Mouse (Mus musculus) layer of hippocampus, adult 8-10 months (tissue): ENCODE results near the gene Gna14. TPM values are rescaled to one million over a fixed set of nuclear protein-coding genes. Genes with fewer than 3 reads are reported as not detected.

Experiments
- DNase-seq, 2 experiments: peaks; one replicate each; pipeline ENCODE4 v3.0.0; 2022; ENCODE audit warnings: low spot score in 2 of 2
- total RNA-seq, 4 experiments: library from RNA; stranded (reverse); gene quantifications; 2 replicates each; pipeline ENCODE4 v1.2.4; 2022

Gna14 gene
- total RNA-seq, 4 experiments from 2014 or later: 1.3 to 2.3 (median 1.6) TPM

DNA sequence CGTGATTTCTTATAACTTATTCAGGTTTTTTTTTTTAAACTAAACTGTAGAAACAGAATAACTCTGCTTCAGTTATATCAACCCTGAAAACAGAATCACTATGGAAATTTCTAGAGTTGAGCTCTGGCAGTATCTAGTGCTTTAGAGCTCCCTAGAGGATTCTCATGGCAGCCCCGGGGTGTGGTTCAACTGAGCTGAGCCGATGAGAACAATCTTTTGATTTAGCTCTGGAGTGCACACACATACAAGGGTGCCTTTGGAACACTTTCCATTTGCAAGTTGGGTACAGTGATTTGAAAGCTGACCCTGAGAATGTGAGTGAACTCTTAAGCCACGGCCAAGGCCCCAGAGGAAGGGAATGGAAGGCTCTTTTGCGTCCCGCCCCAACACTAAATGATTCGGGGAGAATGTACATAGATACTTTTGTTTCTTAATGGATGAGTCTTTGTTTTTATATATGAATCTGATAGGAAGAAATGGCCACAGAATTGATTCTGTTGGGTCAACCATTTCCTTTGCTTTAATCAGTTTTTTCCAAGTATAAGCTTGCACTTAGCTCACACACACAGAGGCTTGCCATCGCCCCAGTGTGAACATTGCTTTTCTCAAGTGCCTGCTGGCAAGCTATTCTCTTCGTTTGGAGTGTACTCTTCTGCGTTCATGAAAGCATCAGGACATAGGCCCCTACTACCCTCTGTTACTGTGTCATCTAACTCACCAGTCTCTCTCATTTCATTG, 75.0 kb downstream of the Gna14 start:
- no peak for DNase-seq

DNA sequence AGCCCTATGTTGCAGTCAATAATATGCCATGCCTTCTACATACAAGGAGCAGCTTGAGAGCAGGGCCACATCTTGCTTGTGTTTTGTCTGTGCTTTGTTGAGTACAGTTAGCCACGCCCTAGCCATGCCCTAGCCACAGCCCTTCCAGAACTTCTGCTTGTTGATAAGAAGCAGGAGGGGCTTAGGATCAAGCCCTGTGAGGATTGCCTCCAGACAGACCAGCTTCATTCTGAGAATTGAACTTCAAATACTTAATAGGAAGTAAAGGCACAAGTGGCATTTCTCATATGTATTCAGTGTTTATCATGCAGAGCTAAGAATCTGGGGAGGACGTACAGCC, 75.5 kb downstream of the Gna14 start:
- no peak for DNase-seq

DNA sequence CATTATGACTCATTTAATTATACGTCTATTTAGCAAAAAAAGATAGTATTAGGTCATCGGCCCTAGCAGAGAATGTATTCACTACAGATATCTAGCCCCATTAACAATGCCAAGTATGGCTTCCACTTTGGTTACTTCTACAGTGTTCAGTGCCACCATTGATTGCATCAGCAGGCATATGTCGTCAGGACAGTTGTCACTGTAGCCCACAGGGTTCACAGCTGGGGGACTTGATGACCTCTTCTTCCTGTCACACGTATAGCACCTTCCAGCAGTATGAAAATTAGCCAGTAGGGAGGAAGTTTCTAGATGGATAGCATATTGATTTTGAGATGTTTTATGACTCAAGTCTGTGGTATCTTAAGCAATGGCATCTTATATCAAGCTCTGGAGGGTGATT, 78.6 kb downstream of the Gna14 start:
- no peak for DNase-seq

DNA sequence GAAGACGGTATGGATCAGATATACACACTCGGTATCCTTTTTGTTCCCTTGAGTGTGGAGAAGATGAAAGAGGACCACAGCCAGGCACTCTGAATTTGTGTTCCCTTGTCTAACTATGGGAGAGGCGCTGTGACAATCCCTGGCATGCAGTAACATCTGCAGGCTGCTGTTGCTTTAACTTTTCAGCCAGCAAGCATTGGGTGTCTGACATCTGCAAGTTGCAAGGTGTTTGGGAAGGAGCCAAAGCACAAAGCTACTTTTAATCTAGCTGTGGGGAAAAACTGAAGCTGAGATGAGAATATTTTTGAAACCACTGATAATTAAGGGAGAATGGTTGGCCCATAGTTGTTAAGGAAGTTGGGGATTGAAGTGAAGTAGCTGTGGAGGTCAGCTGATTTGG, 83.0 kb downstream of the Gna14 start:
- no peak for DNase-seq

DNA sequence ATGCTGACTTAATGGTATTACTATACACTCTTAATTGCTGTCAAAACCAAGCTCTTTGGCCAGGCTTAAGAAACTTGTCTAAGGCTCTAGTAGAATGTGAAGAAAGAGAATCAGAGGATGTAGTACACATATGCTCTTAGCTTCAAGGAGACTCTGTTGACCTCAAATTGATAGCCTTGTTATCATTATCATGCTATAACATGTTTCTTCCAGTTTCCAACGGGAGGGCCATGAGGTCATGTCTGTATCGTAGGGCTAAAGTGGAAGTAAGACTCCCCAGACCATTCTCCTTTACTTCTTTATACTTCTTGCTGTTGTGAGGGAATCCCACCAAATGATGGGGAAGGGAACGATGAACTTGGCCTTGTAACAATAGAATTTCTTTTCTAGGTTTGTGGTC, 85.0 kb downstream of the Gna14 start:
- no peak for DNase-seq

DNA sequence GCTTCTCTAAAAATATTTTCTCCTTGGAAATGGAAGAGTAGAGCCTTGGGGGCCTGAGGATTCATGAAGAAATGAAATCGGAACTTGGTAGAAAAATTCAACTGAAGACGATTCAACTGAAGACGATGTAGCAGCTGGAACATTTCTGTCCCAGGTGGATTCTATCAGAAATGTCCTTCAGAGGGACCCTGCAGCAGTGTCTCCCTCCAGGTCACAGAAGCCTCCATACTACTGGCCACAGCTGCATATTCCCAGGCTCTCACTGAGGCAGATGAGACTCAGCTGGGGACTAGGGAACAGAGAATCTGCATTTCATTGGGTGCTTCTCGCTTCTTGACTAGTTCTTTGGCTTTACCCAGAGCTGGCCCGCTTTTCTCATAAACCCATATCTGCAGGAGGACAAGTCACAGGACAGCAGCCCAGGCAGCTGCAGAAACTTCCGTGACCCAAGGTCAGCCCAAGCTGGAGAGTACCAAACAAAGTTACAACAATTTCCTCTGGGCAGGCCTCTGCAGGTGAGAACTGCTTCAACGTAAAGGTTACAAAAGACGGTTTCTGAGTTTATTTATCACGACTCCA, 90.8 kb downstream of the Gna14 start:
- DNase-seq: no peak

DNA sequence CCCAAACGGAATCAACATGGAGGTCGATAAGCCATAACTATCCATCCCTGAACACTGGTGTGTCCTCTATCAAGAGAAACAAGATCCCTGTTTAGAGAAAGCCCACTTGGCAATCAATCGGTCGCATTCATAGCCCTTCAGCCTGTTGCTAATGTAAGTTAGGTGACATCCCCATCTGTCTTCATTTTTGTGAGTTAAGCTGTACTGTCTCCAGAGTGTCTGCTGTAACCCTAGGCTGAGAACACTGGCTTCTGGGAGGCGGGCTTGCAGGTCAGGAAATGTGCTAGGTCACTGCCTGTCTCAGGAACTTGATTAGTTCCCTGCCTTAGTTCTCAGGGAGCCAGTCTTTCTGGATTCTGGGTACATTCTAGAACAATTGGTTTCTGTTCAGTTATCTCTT, 91.5 kb downstream of the Gna14 start:
- no peak for DNase-seq

DNA sequence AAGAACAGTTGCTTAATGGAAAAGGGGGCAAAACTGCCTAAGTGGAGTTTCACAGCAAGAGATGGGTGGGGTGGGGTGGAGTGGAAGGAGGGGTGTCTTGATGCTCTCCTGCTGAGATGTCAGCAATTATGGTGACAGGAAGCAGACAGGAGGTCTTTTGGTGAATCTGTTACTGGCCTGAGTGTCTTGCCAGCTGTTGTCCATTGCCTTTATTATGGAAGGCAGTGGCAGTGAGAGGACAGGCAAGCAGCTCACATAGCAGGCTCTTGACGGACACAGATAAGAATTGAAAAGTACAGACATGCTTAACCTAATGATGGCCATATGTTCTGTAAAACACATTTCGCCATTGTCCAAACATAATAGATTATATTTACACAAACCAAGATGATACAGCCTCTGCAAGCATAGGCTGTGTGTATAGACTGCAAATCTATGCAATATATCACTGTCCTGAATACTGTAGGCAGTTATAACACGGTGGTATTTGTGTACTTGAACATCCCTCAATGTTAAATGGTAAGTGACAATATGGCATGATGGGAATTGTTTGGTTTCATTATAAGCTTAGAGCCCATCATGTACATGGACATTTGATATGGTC, 92.8 kb downstream of the Gna14 start:
- DNase-seq: no peak

DNA sequence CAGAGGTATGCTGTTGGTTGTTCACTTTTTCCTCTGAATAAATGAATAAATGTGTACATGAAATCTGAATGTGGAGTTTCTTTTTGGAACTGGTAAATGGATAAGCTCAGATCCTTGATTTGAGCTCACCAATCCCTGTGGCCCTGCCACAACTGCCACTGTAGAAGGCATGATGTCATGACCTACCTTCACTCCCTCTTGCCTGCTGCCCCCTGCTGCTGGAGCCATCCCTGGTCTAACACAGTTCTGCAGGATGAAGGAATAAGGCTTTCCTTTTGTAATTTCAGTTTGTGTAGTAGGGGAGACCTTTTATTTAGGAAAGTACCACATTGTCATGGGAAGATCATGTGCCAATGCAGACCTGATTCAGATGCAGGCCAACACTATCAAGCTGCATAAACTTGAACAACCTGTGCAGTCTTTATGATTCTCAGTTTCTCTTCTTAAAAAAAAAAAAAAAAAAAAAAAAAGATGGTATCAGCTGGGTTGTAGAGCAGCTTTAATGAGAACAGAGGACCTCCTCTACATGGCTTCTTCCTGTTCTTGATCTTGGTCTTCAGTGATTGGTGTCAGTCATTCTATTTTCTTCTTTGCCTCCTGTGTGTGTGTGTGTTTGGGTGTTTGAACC, 93.8 kb downstream of the Gna14 start:
- no peak for DNase-seq

DNA sequence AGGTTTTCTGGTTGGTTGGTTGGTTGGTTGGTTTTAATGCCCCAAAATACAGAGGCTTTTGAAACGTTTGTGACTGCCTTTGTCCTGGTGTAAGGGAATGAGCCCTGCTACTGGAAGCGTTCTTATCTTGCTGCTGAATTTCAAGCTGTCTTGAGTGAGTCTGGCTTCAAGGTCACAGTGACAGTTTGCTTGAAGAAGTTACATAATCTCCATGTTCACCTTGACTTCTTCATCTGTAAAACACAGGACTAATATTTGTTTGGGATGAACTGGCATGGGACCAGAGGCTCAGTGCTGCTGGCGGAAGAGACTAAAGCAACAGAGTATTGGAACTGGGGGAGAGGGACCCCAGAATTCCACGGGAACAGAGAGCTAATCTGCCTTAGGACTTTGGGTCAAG, 94.4 kb downstream of the Gna14 start:
- no peak for DNase-seq

DNA sequence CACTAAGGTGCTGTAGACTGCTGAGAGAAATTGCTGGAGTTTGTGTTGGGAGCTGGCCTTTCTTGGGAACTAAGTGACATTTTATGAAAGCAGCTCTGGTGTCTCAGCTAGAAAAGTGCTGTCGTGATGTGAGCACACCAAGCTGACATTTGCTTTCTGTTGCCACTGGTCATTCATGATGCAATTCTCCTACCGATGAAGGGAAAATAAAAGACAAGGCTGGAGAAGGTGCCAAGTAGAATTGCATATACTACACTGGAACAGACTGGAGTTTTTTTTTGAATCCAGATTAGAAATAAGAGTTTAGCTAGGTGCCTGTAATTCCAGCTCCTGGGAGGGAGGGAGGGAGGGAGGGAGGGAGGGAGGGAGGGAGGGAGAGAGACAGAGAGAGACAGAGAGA, 98.7 kb downstream of the Gna14 start:
- no peak for DNase-seq

DNA sequence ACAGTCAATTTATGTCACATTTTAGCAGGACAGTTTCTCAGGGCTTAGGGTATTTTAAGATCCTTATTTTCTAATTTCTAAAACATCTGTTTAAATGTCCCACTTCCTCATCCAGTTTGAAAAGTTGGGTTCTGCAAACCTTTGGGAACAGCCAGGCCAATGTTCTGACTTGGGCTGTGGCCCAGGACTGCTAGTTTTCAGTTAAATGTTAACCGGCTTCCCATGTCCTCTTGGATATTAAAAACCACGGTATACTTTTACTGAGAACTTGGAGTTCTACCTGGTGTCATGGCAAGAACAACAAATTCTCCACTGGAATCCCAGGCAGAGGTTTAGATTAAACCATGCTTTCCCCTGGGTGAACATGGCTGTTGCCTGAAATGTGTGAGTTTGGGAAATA, 102.9 kb downstream of the Gna14 start:
- DNase-seq: no peak

DNA sequence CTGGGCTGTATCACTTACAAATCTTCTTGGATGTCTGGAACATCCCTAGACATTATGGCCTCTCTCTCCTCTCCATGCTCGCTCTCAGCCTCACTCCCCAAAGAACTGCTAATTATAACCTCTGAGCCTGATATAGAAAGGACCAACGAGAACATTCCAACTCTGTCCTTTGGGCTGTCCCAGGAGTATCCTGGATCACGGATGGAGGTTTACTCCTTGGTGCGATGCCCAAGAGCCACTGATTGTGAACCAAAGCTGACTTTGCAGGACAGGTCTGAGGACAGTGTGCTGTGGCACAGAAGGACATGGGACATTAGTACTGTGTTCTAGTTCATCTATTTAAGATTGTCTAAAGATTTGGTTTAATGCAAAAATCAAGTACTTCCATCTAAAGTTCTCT, 108.1 kb downstream of the Gna14 start:
- DNase-seq: no peak

DNA sequence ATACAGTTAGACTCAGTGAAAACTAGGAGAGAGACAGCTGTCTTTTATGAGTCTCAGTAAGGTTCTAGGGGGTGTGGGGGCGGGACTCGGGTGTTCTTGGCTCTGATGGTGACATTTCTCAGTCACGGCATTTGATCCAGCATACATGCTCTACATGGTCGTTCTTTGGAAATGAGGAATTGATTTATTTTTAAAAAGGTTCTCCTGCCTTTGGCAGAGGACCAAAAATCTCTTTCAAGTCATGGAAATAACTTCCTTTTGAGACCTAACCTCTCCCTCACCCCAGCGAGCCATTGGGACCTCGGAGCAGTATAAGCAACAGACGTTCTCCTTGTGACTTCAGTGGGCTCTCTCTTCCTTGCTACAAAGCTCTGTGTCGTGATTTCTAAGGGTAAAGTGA, 121.4 kb downstream of the Gna14 start:
- no peak for DNase-seq

DNA sequence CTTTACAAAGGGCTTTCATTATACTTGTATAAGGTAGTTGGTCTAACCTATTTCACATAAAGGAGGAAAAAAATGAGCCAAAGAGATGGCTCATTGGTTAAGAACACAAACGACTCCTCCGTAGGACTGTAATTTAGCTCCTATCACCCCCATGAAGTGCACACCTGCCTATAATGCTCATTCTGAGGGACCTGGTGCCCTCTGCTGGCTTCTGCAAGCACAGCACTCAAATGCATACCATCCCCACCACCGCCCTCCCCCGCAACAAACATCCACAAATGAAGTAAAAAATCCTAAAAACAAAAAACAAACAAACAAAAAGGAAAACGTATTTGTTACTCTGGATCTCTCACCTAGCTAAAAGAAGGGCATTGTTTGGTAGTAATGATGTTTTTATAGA, 122.4 kb downstream of the Gna14 start:
- DNase-seq: no peak

DNA sequence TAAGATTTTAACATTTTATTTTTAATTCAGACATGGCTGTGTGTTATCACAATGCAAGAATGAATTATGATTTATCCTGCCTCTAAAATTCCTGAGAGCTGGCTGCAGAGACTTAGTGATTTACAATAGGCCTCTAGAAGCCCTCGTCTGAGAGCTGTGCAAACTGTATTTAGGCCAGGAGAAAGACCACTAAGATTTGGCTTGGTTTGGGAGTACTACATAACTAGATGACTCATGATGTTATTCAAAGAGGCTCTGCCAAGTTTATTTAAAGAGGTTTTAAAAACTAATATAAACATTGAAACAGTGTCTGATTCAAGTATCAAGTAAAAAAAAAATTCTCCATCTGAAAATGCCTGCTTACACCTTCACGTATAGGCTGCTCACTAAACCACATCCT, 123.0 kb downstream of the Gna14 start:
- no peak for DNase-seq

DNA sequence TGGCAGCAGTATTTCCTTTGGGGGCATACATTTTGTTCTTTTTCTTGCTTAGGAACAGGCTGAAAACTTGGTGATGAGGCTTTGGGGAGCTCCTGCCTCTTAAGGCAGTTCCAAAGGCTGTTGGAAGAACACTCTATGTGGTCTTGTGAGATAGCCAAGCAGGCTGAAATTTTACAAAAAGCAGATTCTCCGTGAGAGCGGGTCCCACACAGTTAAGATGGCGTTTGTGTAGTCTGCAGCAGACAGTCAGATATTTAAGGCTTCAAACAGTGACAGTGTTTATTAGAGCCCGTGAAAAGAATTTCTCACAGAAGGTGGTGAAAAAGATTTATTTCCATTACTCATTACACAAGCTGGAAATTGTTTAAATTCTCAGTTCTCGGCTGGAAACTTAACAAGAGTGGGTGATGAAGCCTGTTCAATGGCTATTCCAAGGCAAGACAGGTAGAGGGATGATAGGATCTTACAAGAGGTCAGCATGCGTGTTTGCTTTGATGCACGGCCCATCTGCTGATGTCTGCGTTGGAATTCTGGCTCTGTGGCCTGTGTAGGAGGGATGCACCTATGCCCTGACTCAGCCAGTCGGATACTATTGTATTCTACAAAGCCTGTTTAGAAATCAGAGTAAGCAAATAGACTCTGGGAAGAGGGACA, 123.8 kb downstream of the Gna14 start:
- DNase-seq: no peak

DNA sequence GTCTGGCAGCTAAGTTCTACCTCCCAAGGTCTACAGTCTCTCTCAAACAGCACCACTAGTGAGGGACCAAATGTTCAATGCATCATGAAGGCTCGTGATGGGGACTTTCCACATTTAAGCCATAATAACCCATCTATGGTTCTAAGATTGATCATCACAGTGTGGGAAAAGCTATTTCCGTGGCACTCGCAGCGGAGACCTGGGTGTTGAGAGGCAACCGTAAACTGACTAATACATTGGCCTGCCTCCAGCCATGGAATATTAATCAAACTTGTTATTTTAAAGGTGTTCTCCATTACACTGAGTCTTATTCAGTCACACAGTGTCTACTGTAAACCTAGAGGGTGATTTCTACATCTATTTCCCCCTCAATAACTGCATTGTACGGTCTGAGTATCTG, 127.1 kb downstream of the Gna14 start:
- no peak for DNase-seq

DNA sequence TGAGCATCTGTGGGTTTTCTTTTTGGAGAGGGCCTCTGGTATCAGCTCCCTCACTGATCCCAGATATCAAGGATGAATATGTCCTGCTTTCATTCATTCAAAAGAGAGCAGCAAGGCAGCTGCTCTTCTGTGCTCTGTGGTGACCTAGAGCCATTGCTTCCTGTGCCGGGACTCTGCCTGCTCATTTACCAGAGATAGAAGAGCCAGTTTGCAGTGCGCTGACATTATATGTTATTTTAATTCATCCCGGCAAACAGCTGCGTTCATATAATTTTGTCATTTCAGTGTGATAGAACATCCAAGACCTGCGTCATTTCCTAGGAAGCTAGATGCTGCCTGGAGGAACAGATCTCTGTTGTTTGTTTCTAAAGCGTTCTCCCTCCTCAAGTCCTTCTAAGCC, 141.2 kb downstream of the Gna14 start:
- no peak for DNase-seq

DNA sequence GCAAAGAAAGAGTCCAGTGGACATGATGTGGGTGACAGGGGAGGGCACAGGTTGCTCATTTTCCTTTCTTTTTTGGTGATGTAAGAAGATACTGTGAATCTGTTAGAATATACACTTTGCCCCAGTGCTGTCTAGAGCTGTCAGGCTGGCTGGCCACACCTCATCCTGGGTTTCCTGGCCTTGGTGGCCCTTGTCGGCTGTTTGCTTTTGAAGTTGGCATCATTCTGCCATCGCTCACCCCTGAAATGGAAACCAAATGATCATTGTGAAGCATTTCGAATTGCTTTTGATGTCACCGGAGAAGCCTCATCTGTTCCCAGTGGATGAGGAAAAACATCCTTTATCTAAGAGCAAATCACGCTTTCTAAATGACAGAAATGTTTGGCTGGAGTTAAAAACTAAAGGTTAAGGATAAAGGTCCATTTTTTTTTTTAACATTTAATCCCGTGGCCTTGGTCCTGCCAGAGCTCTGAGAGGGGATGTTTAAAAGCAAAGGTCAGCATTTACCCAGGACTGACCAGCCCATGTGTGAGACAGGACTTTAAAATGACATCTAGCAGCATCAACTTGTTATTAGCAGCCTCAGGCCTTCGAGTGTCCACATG, 144.2 kb downstream of the Gna14 start:
- DNase-seq: no peak

DNA sequence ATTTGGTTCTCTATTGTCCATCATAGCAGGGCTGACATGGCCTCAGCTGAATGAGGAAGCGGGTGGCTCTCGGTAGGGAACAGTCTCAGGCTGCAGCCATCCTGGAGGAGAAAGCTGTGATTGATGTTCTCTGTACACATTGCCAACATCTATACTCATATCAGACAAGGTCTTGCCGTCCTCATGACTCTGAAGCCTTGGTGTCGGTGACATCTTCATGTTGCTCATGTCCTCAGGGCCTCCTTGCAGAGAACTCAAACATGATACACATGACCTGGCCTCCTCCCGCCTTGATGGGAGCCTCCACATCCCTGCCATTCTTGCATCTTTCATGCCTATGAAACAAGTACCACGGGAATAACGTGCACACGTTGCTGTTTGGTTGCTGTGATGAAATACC, 144.9 kb downstream of the Gna14 start:
- DNase-seq: no peak

DNA sequence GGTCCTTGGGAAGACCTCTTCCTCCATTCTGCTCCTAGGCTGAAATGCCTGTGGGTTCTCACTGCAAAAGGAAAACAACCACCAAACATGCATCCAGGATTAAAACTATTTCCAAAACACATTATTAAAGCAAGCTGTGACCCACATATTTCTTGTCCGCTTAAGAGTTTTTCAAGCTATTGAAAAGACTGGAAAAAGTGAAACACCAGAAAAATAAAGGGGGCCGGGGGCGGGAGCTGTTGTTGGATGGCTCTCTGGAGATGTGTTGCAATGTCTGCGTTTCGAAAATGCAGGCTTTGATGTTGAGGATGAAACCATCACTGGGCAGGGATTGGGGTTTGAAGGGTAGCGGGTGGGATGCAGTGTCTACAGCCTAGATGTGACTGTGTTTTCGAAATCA, 149.0 kb downstream of the Gna14 start:
- DNase-seq: no peak
